Mouse (Mus musculus) layer of hippocampus, adult 2 months (tissue): ENCODE measurements at regions not wholly inside any gene's neighbourhood (a gene's known extent, or its start where the extent isn't known, plus 50 kb on each side); places are given as distances from the start of the nearest gene placed in this dataset.

Experiments
- DNase-seq, 2 experiments: peaks; one replicate each; pipeline ENCODE4 v3.0.0; 2022; ENCODE audit warnings: low spot score in 2 of 2
- H3K27ac ChIP-seq: fragments of 200-600 bp; 2 replicates; pipeline ENCODE4 v1.8.1; 2022
- H3K4me3 ChIP-seq: fragments of 200-600 bp; 2 replicates; pipeline ENCODE4 v1.8.1; 2022; ENCODE audit warnings: mild to moderate bottlenecking
- CTCF ChIP-seq: fragments of 200-600 bp; conservative IDR thresholded peaks from 2 replicates; pipeline ENCODE4 v1.8.1; 2022; ENCODE audit warnings: antibody characterized with exemption, mild to moderate bottlenecking, moderate library complexity

GRCm38 (mm10) chr3:77742146-77742545 lies 1544.2 kb downstream of the Rapgef2 start:
- no peak for TF ChIP-seq CTCF
- H3K27ac ChIP-seq, result no peak overlapping the region
- DNase-seq, result no peak
- no peak overlapping the region for H3K4me3 ChIP-seq

GRCm38 (mm10) chr3:77717840-77718239 lies 1568.5 kb downstream of the Rapgef2 start:
- DNase-seq, result no peak
- Histone ChIP-seq H3K4me3 (no peak overlapping the region), H3K27ac (no peak overlapping the region)
- TF ChIP-seq CTCF, result no peak

- H3K4me3 ChIP-seq, result no peak overlapping the region
- TF ChIP-seq CTCF, result no peak
- H3K27ac ChIP-seq, result no peak overlapping the region
- DNase-seq, result no peak
Observed at GRCm38 (mm10) chr3:77695571-77695970, 1590.7 kb downstream of the Rapgef2 start.

DNA sequence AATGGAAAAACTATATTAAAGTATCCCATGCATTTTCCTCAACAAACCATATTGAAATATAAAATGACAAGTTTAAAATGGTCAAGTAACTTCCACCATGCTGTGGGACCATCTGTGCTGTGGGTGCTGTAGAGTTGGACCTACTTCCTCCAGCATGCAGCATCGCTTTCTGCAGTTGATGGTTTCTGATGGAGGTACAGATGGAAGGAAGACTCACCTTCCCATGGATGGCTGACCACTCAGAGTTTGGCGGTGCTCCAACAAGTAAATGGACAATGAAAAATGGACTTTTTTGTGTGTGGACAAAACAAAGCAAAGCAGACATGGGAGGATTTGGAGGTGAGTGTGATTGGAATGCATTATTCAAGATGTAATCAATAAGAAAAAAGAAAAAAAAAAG lies 1592.3 kb downstream of the Fstl5 start:
- DNase-seq, result no peak
- H3K4me3 ChIP-seq, result no peak overlapping the region
- H3K27ac ChIP-seq, result no peak overlapping the region
- TF ChIP-seq CTCF, result no peak

DNA sequence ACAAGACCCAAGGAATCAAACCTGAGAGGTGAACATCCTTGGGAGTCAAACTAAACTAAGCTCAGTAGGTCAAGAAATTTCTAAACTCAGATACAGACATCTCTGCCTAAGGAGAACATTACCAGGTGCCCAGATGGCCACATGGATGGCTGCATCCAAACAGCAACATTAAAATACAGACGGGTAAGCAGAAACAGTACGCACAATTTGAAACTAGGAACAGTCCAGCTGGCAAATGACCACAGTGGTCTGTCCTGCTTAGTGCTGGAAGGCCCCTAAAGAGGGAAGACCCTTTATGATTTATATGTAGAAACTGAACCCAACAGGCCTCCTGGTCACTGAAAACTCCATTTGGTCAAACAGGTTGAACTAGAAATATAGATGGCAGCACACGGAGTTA lies 1579.8 kb downstream of the Fstl5 start:
- DNase-seq, result no peak
- Histone ChIP-seq H3K27ac (no peak overlapping the region), H3K4me3 (no peak overlapping the region)
- no peak for TF ChIP-seq CTCF
